Mouse (Mus musculus) kidney, adult 2 months (tissue): ENCODE data around the gene Kcnk10. TPM values are rescaled to one million over a fixed set of nuclear protein-coding genes. Genes with fewer than 3 reads are reported as not detected.

Experiments used
- DNase-seq: peaks from one replicate; pipeline ENCODE4 v3.0.0; 2021
- H3K27ac ChIP-seq: fragments of 200-500 bp; 2 replicates; pipeline ENCODE4 v1.5.1; 2012; ENCODE audit warnings: low read depth, low read length, control low read depth, inconsistent platforms; ENCODE audit not compliant: insufficient read depth
- H3K27me3 ChIP-seq: fragments of 200-500 bp; replicated peaks from 2 replicates; pipeline ENCODE4 v1.6.1; 2012; ENCODE audit warnings: mild to moderate bottlenecking, moderate library complexity, low read length, inconsistent platforms; ENCODE audit not compliant: control insufficient read depth, insufficient read depth
- H3K36me3 ChIP-seq: fragments of 200-500 bp; 2 replicates; pipeline ENCODE4 v1.6.1; 2012; ENCODE audit warnings: mild to moderate bottlenecking, moderate library complexity, low read length, inconsistent platforms; ENCODE audit not compliant: control insufficient read depth, insufficient read depth
- H3K4me1 ChIP-seq: fragments of 200-500 bp; 2 replicates; pipeline ENCODE4 v1.6.1; 2011; ENCODE audit warnings: low read length; ENCODE audit not compliant: control insufficient read depth, insufficient read depth
- H3K4me3 ChIP-seq: fragments of 200-500 bp; 2 replicates; pipeline ENCODE4 v1.5.1; 2011; ENCODE audit warnings: mild to moderate bottlenecking, low read depth, low read length, control low read depth; ENCODE audit not compliant: insufficient read depth
- CTCF ChIP-seq: fragments of 200-500 bp; conservative IDR thresholded peaks from 2 replicates; pipeline ENCODE4 v1.5.1; 2011; ENCODE audit warnings: low read depth, mild to moderate bottlenecking, control low read depth, low read length, moderate library complexity, mixed read lengths; ENCODE audit not compliant: insufficient read depth, insufficient read length
- POLR2A ChIP-seq: fragments of 200-500 bp; IDR thresholded peaks from one replicate; pipeline ENCODE4 v1.6.1; 2011; ENCODE audit warnings: low read depth, low read length, control low read depth
- WGBS: fragments of 180-500 bp; shearing (Covaris S2); methylation state at CpG from one replicate; pipeline ENCODE4 v1.1.7; 2018; 5-methylcytosine and 5-hydroxymethylcytosine counted together
- polyA plus RNA-seq: library from polyadenylated mRNA; depleted of rRNA; stranded (reverse); fragments of >200 nt; gene quantifications from 2 replicates; pipeline ENCODE4 v1.2.3, GENCODE M21; 2012

Gene Kcnk10
- polyA plus RNA-seq, 1 experiment, result 0.06 TPM

GRCm38 (mm10) chr12:98569380-98569779 lies 8.7 kb downstream of the Kcnk10 start:
- no peak overlapping the region for H3K27ac ChIP-seq
- H3K36me3 ChIP-seq, result no peaks in the 10 kb centered on the region
- 65% methylated on average over 6 of the region's 6 CpGs for WGBS
- no peak for DNase-seq
- no peaks in the 10 kb centered on the region for H3K27me3 ChIP-seq
- H3K4me3 ChIP-seq, result no peak overlapping the region
- TF ChIP-seq CTCF, result no peak
- TF ChIP-seq POLR2A, result no peak
- no peaks in the 10 kb centered on the region for H3K4me1 ChIP-seq

GRCm38 (mm10) chr12:98567877-98568276 lies 10.2 kb downstream of the Kcnk10 start:
- TF ChIP-seq POLR2A, result no peak
- no peak for TF ChIP-seq CTCF
- H3K4me3 ChIP-seq, result no peak overlapping the region
- no peaks in the 10 kb centered on the region for H3K4me1 ChIP-seq
- no peaks in the 10 kb centered on the region for H3K27me3 ChIP-seq
- no peak for DNase-seq
- 76% methylated on average over 6 of the region's 6 CpGs for WGBS
- H3K27ac ChIP-seq, result no peak overlapping the region
- no peaks in the 10 kb centered on the region for H3K36me3 ChIP-seq

- no peak overlapping the region for H3K27ac ChIP-seq
- H3K27me3 ChIP-seq, result no peaks in the 10 kb centered on the region; the same call in 1 of the 2 replicates
- 88% methylated on average over 3 of the region's 3 CpGs for WGBS
These were observed 13.7 kb downstream of the Kcnk10 start for GRCm38 (mm10) chr12:98564383-98564782.

GRCm38 (mm10) chr12:98563261-98563660 lies 14.8 kb downstream of the Kcnk10 start:
- H3K27ac ChIP-seq, result no peak overlapping the region
- no peak for TF ChIP-seq POLR2A
- no peak for TF ChIP-seq CTCF
- WGBS, result 87% methylated on average over 4 of the region's 4 CpGs

More at GRCm38 (mm10) chr12:98564383-98564782, 13.7 kb downstream of the Kcnk10 start:
- Histone ChIP-seq H3K4me1 (no peaks in the 10 kb centered on the region), H3K4me3 (no peak overlapping the region), H3K36me3 (no peaks in the 10 kb centered on the region)
- DNase-seq, result no peak
- TF ChIP-seq CTCF (no peak), POLR2A (no peak)

GRCm38 (mm10) chr12:98562341-98562977 lies 15.7 kb downstream of the Kcnk10 start:
- DNase-seq, result no peak
- Histone ChIP-seq H3K4me3 (no peak overlapping the region), H3K4me1 (no peaks in the 10 kb centered on the region), H3K27ac (no peak overlapping the region), H3K36me3 (no peaks in the 10 kb centered on the region), H3K27me3 (no peaks in the 10 kb centered on the region; the same call in 1 of the 2 replicates)
- no peak for TF ChIP-seq CTCF
- TF ChIP-seq POLR2A, result no peak
- 86% methylated on average over 13 of the region's 13 CpGs for whole genome bisulfite sequencing

More at GRCm38 (mm10) chr12:98563261-98563660, 14.8 kb downstream of the Kcnk10 start:
- DNase-seq, result no peak
- H3K36me3 ChIP-seq, result no peaks in the 10 kb centered on the region
- H3K27me3 ChIP-seq, result no peaks in the 10 kb centered on the region; the same call in 1 of the 2 replicates
- H3K4me1 ChIP-seq, result no peaks in the 10 kb centered on the region
- H3K4me3 ChIP-seq, result no peak overlapping the region

GRCm38 (mm10) chr12:98560038-98560437 lies 18.1 kb downstream of the Kcnk10 start:
- 81% methylated on average over 3 of the region's 3 CpGs for WGBS
- Histone ChIP-seq H3K36me3 (no peaks in the 10 kb centered on the region), H3K4me1 (no peaks in the 10 kb centered on the region), H3K27ac (no peak overlapping the region), H3K27me3 (no peaks in the 10 kb centered on the region; the same call in 1 of the 2 replicates), H3K4me3 (no peak overlapping the region)
- no peak for DNase-seq
- TF ChIP-seq CTCF (no peak), POLR2A (no peak)

GRCm38 (mm10) chr12:98557013-98557677 lies 21.0 kb downstream of the Kcnk10 start:
- H3K27me3 ChIP-seq, result no peaks in the 10 kb centered on the region; the same call in 1 of the 2 replicates
- no peaks in the 10 kb centered on the region for H3K4me1 ChIP-seq
- H3K36me3 ChIP-seq, result no peaks in the 10 kb centered on the region
- no peak for DNase-seq
- 74% methylated on average over 7 of the region's 7 CpGs for WGBS
- TF ChIP-seq CTCF (no peak), POLR2A (no peak)
- no peak overlapping the region for H3K4me3 ChIP-seq
- H3K27ac ChIP-seq, result no peak overlapping the region
